Mouse (Mus musculus) Patski (cell line): ENCODE data around the gene Rfc2. TPM values are rescaled to one million over a fixed set of nuclear protein-coding genes. Genes with fewer than 3 reads are reported as not detected.
"Not testable (repeated sequence)": the region's sequence is repeated elsewhere in the genome, so short reads cannot be mapped to it uniquely, and the experiment has no call there.

Experiments used
- ATAC-seq: fragments of 100-300 bp; one replicate; pipeline ENCODE4 v1.8.0; 2021
- CTCF ChIA-PET: fragments of 350-600 bp; sonication (Branson Sonifier 250); formaldehyde crosslinking; loops from one replicate; lab custom pipeline; 2022; ENCODE audit warnings: inconsistent platforms; lab: Charles Lee
- POLR2A ChIA-PET: fragments of 350-600 bp; sonication (Branson Sonifier 250); formaldehyde crosslinking; loops from one replicate; lab custom pipeline; 2022; ENCODE audit warnings: antibody characterized with exemption, inconsistent platforms; lab: Charles Lee
- DNase-seq: peaks from one replicate; pipeline ENCODE4 v3.0.0-alpha.2; 2011; ENCODE audit warnings: low read depth, low spot score
- H3K27me3 ChIP-seq: fragments of 371-371 bp; one replicate; pipeline ENCODE4 v1.5.1; 2021
- CTCF ChIP-seq: fragments of 100-300 bp; IDR thresholded peaks from one replicate; pipeline ENCODE4 v1.5.1; 2021
- in situ Hi-C: fragments of 300-500 bp; cut with MboI; formaldehyde crosslinking; loops from 3 replicates; pipeline ENCODE4 v1.11.1; 2018; ENCODE audit warnings: low pct_unique_long_range_greater_than_20kb, mixed read lengths
- polyA plus RNA-seq: library from polyadenylated mRNA; unstranded; gene quantifications from one replicate; pipeline ENCODE4 v1.2.3, GENCODE M21; 2021

Rfc2 gene
- polyA plus RNA-seq, 1 experiment from 2014 or later: 94.4 TPM

GRCm38 (mm10) chr5:134638461-134639268 lies 57.5 kb downstream of the Rfc2 start:
- in situ Hi-C loops: no loop called here
- ATAC-seq: peak; percentile 45
- TF ChIP-seq CTCF: no peak
- POLR2A ChIA-PET: no interaction called here
- CTCF ChIA-PET: no interaction called here
- no peaks in the 10 kb centered on the region for H3K27me3 ChIP-seq
- DNase-seq: no peak

GRCm38 (mm10) chr5:134639269-134639682 lies 58.1 kb downstream of the Rfc2 start, which contains the start of gene Eif4h:
Gene Eif4h (minus strand): TSS chr5:134639490.
- ATAC-seq (peak; percentile 90), DNase-seq (peak; percentile 87)
- in situ Hi-C loops: no loop called here
- ChIA-PET POLR2A (interaction anchor here (0.6 kb wide), 1 partner anchor 54 kb away, joined by 3 read pairs; no protein-coding TSS in a partner anchor), CTCF (no interaction called here)
- H3K27me3 ChIP-seq: no peaks in the 10 kb centered on the region
- no peak for TF ChIP-seq CTCF

GRCm38 (mm10) chr5:134640371-134640770 lies 59.2 kb downstream of the Rfc2 start:
- ChIA-PET POLR2A (no interaction called here), CTCF (interaction anchor here (1.2 kb wide), 1 partner anchor 149 kb away, joined by 3 read pairs; no protein-coding TSS in a partner anchor)
- TF ChIP-seq CTCF: no peak
- no peaks in the 10 kb centered on the region for H3K27me3 ChIP-seq
- in situ Hi-C loops: no loop called here
- DNase-seq (no peak), ATAC-seq (no peak)

DNA sequence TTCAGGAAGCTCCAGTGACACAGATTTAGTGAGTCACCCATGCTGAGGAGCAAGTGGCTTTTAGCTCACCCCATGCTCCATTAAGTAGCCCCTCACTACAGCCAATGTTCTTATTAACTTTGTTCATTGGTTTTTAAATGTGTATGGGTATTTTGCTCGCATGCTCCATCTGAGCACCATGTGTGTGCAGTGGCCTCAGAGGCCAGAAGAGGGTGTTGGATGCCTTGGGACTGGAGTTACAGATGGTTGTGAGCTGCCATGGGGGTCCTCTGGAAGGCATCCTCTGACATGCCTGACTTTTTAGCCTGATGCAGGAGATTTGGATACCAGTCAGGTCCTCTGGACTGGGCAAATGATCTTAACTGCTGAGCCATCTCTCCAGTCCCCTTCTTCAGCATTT lies 63.0 kb downstream of the Rfc2 start:
- no peak for TF ChIP-seq CTCF
- no peak for ATAC-seq
- no peak for DNase-seq
- no peaks in the 10 kb centered on the region for H3K27me3 ChIP-seq
- in situ Hi-C loops: no loop called here
- POLR2A ChIA-PET: no interaction called here
- CTCF ChIA-PET: interaction anchor here (0.9 to 1.4 kb wide), 5 partner anchors 9 to 150 kb away, joined by 3 to 4 read pairs (median 3); no protein-coding TSS in a partner anchor

DNA sequence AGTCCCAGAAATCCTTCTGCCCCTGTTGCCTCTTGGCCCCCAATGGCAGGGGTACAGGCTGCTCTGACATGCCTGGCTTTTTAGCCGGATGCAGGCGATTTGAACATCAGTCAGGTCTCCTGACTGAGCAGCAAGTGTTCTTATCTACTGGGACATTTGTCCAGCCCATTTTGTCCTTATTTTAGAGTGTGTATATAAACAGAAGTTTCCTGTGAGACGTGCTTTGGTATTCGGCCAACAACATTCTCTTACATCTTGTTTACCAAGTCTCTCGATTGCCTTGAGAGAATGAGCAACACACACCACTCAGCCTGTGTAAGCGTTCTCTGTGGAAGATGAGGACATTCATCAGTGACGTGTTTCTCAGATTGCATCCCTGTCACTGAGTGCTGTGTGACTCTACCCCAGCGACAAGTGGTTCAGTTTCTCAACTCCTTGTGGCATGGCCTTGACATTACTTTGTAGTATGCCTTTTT lies 63.5 kb downstream of the Rfc2 start:
- ChIA-PET POLR2A (no interaction called here), CTCF (interaction anchor here (1.1 to 1.4 kb wide), 4 partner anchors 9 to 27 kb away, joined by 3 to 4 read pairs (median 3); no protein-coding TSS in a partner anchor)
- in situ Hi-C loops: no loop called here
- H3K27me3 ChIP-seq: no peaks in the 10 kb centered on the region
- no peak for TF ChIP-seq CTCF
- no peak for ATAC-seq
- no peak for DNase-seq

DNA sequence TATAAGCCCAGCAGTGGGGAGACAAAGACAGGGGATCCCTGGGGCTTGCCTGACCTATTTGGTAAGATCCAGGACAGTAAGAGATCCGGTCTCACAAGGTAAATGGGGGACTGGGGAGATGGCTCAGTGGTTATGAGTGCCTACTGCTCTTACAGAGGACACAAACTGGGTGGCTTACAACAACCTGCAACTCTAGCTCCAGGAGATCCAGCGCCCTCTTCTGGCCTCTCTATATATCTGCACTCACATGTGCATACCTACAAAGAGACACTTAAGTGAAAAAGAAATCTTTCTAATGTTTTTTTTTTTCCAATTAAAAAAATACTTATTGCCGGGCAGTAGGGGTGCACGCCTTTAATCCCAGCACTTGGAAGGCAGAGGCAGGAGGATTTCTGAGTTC lies 65.3 kb downstream of the Rfc2 start:
- ATAC-seq: no peak
- ChIA-PET POLR2A (no interaction called here), CTCF (no interaction called here)
- no peak for DNase-seq
- in situ Hi-C loops: no loop called here
- TF ChIP-seq CTCF: peak; percentile 40
- no peaks in the 10 kb centered on the region for H3K27me3 ChIP-seq

DNA sequence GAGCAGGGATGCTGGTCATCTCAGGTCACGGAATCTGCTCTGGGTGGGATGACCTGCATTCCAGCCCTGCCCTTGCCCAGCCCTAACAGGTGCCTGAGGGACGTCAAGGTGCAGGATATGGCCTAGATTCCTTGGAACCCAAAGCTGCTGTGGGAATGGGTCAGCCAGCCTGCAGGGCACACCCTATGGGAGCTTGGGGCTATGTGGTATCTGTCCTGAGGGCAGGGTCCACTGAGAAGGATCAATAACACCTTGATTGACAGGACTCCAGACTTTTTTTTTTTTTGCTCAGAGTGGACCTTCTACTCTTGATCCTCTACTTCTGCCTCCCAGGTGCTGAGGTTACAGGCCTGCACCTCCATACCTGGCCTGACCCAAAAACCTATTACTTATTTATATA lies 66.2 kb downstream of the Rfc2 start:
- no peak for TF ChIP-seq CTCF

GRCm38 (mm10) chr5:134648976-134649375 lies 67.8 kb downstream of the Rfc2 start:
- ATAC-seq, H3K27me3 ChIP-seq, DNase-seq, in situ Hi-C loops, POLR2A ChIA-PET, CTCF ChIA-PET: not testable (repeated sequence)

More for the DNA sequence above, 66.2 kb downstream of the Rfc2 start:
- in situ Hi-C loops: no loop called here
- no peaks in the 10 kb centered on the region for H3K27me3 ChIP-seq
- CTCF ChIA-PET: no interaction called here
- POLR2A ChIA-PET: no interaction called here
- no peak for DNase-seq
- ATAC-seq: no peak

DNA sequence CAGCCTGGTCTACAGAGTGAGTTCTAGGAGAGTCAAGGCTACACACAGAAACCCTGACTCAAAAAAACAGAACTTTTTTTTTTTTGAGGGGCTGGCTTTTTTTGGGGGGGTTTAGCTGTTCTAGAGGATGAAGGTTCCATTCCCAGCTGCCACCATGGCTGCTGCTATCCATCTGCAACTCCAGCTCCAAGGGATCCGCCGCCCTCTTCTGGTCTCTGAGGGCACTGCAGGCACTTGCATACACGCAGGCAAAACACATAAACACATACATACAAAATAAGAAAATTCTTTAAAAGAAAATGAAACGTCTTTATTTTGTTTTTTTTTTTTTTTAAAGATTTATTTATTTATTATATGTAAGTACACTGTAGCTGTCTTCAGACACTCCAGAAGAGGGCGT lies 69.8 kb downstream of the Rfc2 start:
- CTCF ChIA-PET: interaction anchor here (1.1 to 1.5 kb wide), 4 partner anchors 32 to 100 kb away, joined by 3 to 5 read pairs (median 4); partner anchors contain the start of gene Limk1
- no peaks in the 10 kb centered on the region for H3K27me3 ChIP-seq
- POLR2A ChIA-PET: no interaction called here
- in situ Hi-C loops: no loop called here
- ATAC-seq (no peak), DNase-seq (no peak)
- TF ChIP-seq CTCF: peak; percentile 88

Other genes starting within 250 kb of the Rfc2 start
- gene Gtf2ird1, start 124.7 kb upstream of the Rfc2 start, polyA plus RNA-seq: 169 TPM
- 33.8 TPM for gene Clip2, start 28.9 kb upstream of the Rfc2 start, polyA plus RNA-seq
- 0.33 TPM for gene Syna, start 21.2 kb upstream of the Rfc2 start, polyA plus RNA-seq
- gene Lat2, start 33.7 kb downstream of the Rfc2 start, polyA plus RNA-seq: 0.65 TPM
- 390 TPM for gene Eif4h, start 58.1 kb downstream of the Rfc2 start, polyA plus RNA-seq
- 18.6 TPM for gene Limk1, start 107.2 kb downstream of the Rfc2 start, polyA plus RNA-seq
- not detected for gene Eln, start 166.0 kb downstream of the Rfc2 start, polyA plus RNA-seq